Mouse (Mus musculus): ENCODE results near the gene Vmn1r157.
"Not testable (repeated sequence)": the region's sequence is repeated elsewhere in the genome, so short reads cannot be mapped to it uniquely, and the experiment has no call there.

Vmn1r157 gene

GRCm38 (mm10) chr7:22761397-22761796 lies at the start of gene Vmn1r157:
TSS of gene Vmn1r157 (plus strand) at chr7:22761697.
- DNase-seq: not testable (repeated sequence)

- DNase-seq: not testable (repeated sequence)
These were observed 41.9 kb upstream of the Vmn1r157 start, which contains the start of gene Gm4567 for GRCm38 (mm10) chr7:22719610-22720009. TSS of gene Gm4567 (minus strand) at chr7:22719710.

GRCm38 (mm10) chr7:22775981-22776380 lies 14.5 kb downstream of the Vmn1r157 start:
- DNase-seq: not testable (repeated sequence)

GRCm38 (mm10) chr7:22790682-22791081 lies 29.2 kb downstream of the Vmn1r157 start, which contains the start of gene Vmn1r158:
TSS of gene Vmn1r158 (minus strand) at chr7:22790782.
- DNase-seq: not testable (repeated sequence)
